Mouse (Mus musculus) heart, postnatal 10 days (tissue): ENCODE results near the gene Otop3. TPM values are rescaled to one million over a fixed set of nuclear protein-coding genes. Genes with fewer than 3 reads are reported as not detected.

Source experiments
- DNase-seq, 2 experiments: peaks; one replicate each; pipeline ENCODE4 v3.0.0; 2021
- intact Hi-C: fragments of 180-260 bp; cut with DNase I; formaldehyde crosslinking; loops from one replicate; pipeline ENCODE4 v1.15.1; 2025
- total RNA-seq, 2 experiments: library from RNA; stranded (reverse); gene quantifications; 2 replicates each; pipeline ENCODE4 v1.2.3; 2021

Otop3 gene
- total RNA-seq, 2 experiments from 2014 or later: not detected

DNA sequence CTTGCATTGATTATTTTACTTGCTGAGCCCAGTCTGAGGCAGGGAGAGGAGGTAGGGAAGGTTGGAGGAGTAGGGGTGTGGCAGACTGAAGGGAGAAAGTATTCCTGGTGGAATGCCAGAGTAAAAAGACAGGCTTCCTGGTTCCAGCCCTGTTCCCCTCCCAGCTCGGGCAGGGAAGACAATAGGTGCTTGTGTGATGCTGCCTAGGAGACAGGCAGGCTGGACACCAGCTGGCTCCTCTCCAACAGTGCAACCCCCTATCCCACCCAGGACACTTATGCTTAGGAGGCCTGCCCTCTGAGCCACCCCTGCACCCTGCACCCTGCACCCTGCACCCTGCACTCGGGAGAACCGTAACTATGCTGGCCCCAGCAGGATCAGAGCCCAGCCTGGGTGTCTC is 24.8 kb downstream of the Otop3 start:
- intact Hi-C loops: loop anchor here (1.0 to 2.0 kb wide), 3 partner anchors 24 to 115 kb away; no protein-coding TSS in a partner anchor
- no peak for DNase-seq

DNA sequence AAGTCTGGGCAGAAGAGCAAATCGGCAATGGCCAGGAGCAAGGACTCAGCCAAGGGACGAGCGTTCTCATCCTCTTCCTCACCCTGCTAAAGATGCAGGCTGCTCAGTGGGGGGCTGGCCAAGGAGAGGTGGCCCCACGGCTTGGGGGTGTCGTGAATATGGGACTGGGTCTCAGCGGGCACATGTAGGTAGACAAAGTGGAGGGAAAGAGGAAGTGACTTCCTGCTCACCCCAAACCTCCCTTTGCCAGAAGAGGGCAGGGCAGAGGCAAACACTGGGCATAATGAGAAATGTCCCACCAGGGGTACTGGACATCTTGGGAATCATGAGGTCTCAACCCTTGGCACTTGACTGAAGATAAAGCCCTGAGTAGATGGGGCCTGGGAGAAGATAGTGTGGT is 25.2 kb downstream of the Otop3 start:
- DNase-seq: no peak
- intact Hi-C loops: loop anchor here (1.0 to 2.0 kb wide), 3 partner anchors 23 to 115 kb away; no protein-coding TSS in a partner anchor

DNA sequence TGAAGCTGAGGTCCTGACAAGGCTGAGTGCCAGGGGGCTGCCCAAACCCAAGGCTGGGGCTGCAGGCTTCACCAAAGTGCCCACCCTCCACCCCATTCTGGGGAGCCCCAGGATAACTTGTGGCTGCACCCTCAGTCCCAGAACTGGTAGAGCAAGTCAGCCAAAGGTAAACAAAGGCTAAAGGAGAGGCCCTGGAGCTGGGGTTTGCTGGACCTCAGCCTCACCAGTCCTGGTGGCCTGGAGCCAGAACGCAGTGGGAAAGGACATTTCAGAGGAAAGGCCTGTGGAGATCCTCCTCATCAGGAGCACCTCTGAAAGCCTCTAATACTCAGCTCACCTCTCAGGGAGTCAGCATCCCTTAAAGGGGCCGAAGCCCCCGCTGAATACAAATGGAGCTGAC is 29.6 kb downstream of the Otop3 start:
- intact Hi-C loops: no loop called here
- no peak for DNase-seq

DNA sequence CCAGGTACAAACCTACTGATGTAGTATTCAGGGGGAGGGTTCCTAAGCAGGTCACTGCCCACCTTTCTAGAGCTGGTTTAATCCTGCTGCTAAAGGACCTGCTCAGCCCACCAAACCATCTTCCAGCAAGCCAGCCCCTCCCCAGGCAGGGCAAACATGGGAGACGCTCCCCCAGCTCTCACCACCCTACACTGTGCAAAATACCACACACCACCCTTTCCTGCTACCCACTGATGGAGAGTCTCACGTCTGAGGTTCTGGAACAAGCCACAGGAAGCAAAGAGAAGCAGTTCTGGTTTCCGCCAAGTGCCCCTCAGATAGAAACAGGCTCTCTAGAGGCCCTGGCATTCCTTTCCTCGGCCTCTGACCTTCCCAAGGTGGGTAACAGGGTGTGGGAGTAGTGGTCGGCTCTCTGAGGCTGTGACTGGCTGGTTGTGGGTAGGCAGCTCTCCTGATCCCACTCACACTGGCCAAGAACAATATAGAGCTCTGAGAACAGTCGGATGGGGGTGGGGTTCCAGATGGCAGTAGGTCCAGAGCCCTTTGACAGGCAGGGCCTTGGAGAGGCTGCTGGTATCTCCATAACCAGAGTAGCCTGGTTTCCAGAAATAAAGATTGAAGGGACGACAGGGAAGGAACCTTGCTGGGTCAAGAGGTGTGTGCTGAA is 31.6 kb downstream of the Otop3 start:
- intact Hi-C loops: no loop called here
- peak in 1 of 2 experiments; percentile 25 for DNase-seq

DNA sequence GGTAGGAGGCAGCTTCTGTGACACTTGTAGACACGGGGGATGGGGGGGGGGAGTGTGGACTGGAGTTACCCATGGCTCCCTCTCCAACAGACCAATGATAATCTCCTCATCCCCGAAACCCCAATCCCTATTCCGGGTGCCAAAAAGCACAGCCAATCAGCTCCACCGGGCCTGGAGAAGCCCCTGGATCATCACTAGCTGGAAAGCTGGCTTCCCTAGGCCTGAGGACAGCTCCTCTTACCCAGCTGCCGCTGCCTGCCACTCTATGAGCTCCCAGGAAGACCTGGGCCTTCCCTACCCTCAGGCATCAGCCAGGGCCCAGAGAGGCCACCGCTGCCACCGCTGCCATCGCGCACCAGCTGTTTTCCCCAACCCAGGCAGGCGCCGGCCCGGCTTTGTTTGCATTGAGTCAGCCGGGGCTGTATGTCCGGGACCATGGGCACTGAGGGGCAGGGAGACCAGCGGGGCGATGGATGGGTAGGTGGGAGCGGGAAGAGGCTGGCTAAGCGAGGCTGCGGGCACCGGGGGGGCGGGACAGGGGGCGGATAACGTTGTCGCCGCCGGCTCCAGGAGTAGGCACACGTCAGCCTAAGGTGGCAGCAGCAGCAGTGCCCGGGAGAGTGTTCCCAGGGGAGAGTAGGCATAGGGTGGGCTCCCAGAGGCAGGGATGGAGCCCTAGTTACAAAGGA is 32.3 kb downstream of the Otop3 start:
- intact Hi-C loops: no loop called here
- DNase-seq: peak in 1 of 2 experiments; percentile 9

DNA sequence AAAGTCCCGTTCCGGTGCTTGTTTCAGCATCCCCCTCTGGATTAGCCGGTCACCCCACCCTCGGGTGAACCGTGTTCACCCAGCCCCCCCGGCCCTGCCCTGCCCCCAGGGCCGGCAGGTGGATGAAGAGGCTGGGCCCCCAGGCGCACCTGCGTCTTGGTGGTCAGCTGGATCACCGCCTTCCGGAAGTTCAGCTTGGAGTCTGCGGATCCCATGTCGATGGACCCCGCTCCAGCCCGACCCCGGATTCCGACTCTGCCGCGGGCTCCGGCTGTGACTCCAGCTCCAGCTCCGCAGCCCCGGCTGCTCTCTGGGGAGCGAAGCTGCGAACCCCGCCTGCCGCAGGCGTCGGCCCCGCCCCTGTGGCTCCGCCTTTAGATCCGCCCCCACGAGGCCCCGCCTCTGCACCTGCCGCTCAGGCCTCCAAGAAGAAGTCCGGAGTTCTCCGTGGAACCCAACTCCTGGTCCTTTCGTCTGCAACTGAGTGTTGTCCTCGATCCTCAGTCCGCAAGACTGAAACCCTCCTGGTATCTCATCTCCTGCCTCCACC is 32.9 kb downstream of the Otop3 start, which contains the start of gene Hid1:
Gene Hid1 (minus strand): TSS at position 362 of the 550 bp plus-strand sequence.
- peak; percentile 77 to 79 for DNase-seq
- intact Hi-C loops: no loop called here

DNA sequence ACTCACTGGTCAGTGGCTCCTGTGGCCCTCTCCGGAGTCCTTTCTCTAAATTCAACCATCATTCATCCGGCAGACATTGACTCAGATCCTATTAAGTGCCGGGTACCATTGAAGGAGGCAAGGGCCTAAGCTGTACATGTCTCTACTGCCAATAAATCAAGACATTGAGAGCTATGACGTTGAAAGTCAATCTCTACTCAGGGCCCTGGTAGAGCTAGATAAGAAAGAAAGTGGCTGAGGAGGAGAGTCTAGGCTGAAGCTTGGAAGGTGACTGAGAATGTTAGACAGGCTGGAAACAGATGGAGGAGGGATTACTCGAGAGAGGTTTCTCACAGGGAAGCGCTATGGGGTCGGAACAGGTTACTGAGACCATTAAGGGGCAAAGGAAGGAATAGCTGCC is 35.8 kb downstream of the Otop3 start:
- DNase-seq: no peak
- intact Hi-C loops: loop anchor here (5.0 kb wide), 1 partner anchor 42 kb away; no protein-coding TSS in a partner anchor

DNA sequence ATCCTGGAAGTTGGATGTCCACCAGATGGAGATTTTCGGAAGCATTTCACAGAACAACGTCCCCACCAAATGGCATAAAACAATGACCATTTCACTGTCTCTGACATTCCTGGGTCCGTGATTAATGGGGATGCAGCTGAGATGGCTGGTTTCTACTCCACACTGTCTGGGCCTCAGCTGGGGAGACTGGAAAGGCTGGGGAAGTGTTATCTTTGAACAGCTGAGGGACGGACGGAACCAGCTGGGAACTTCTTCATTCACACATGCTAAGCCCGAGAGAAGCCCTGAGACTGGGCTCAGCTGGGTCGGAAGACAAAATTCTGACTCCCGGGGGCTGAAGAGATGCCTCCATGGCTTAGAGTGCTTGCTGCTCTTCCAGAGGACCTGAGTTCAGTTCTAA is 36.8 kb downstream of the Otop3 start:
- peak; percentile 41 for DNase-seq
- intact Hi-C loops: loop anchor here (5.0 kb wide), 1 partner anchor 41 kb away; no protein-coding TSS in a partner anchor

DNA sequence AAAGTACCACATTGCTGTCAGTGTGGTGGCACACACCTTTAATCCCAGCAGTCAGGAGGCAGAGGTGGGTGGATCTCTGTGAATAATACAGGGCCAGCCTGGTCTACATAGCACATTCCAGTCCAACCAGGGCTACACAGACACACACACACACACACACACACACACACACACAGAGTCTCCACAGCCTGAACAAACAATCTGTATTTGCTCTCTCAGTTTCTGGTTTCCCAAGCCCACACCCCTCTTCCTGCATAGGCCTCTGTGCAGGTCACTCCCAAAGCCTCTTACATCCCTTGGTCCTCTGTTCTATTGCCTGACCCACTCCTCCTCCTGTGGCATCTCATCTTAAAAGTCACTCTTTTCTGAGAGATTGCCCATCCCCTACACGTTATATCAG is 37.5 kb downstream of the Otop3 start:
- intact Hi-C loops: loop anchor here (5.0 kb wide), 1 partner anchor 40 kb away; no protein-coding TSS in a partner anchor
- DNase-seq: no peak

DNA sequence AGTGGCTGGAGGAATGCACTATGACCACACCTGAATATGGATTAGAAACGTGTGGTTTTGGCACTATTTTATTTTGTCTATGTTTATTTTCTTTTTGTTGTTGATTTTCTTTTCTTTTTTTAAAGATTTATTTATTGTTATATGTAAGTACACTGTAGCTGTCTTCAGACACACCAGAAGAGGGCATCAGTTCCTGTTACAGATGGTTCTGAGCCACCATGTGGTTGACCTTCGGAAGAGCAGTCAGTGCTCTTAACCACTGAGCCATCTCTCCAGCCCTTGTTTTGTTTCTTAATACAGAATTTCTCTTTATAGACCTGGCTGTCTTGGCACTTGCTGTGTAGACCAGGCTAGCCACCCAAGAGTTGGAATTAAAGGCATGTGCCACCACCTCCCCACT is 38.2 kb downstream of the Otop3 start:
- intact Hi-C loops: loop anchor here (5.0 kb wide), 1 partner anchor 40 kb away; no protein-coding TSS in a partner anchor
- DNase-seq: no peak

DNA sequence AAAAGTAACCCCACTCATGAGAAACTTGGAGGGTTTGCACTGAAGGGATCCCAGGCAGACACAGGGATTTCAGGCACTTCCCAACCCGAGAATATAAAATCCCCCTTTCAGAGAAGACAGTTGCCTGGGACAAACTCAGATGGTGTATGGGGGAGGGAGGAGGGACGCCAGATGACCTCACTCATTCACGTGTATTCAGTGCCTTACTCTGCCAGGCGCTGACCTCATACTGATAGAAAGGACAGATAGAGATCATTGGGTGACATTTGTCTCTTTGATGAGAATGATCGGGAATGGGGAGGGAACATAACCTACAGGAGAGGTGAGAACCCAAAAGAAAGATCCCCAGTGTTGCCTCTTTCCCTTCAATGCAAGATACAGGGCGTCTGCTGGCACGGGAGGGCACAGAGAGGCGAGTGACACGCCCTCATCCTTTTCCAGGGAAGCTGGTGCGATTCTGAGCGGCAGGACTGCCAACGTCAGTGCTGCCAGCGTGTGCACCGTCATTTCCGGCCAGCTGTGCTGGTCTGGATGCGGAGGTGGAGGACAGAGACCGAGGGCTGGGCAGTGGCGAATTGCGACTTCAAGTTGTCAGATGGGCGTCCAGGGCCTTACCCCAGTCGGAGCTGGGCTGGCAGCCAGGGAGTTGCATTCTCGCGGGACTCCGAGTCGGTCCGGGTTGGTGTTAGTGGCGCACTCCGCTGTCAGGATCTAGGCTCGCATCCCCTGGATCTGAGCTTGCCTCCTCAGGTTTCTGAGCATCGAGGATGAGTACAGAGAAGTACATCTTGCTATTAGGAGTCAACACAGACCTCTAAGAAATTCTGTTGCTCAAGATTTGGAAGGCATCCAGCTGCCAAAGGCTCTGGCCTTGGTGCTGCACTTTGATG is 39.5 kb downstream of the Otop3 start:
- intact Hi-C loops: loop anchor here (5.0 kb wide), 1 partner anchor 38 kb away; no protein-coding TSS in a partner anchor
- DNase-seq: peak; percentile 86 to 89

DNA sequence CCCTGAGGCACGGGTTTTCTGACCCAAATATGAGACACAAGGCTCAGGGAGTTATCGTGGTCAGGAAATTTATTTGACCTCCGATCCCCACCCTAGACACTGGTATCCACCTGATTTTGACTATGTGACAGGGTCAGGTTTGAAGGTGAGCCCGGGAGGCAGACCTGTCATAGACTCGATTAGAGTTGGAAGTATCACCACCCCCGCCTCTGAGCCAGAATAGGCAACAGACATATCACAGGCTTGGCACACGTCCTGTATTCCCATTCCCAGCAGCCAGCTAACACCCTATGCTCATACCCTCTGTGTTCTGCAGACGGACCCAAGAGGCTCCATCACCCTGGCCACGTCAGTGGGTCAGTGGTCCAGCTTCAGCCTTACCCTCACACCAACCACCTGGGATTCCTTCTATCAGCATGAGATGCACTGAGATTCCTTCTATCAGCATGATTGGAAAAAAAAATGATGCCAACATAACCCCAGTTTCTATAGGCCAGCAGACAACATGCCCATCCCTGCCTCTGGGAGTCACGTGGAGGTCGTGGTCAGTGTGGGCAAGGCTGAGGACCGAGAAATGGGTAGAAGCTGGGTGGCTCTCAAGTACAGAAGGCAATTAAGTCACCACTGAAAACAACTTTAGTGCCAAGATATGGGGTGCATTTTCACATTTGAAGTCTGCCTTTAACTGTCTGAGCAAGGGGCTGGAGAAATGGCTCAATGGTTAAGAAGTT is 40.3 kb downstream of the Otop3 start:
- intact Hi-C loops: loop anchor here (5.0 kb wide), 1 partner anchor 37 kb away; no protein-coding TSS in a partner anchor
- DNase-seq: peak in 1 of 2 experiments; percentile 48

DNA sequence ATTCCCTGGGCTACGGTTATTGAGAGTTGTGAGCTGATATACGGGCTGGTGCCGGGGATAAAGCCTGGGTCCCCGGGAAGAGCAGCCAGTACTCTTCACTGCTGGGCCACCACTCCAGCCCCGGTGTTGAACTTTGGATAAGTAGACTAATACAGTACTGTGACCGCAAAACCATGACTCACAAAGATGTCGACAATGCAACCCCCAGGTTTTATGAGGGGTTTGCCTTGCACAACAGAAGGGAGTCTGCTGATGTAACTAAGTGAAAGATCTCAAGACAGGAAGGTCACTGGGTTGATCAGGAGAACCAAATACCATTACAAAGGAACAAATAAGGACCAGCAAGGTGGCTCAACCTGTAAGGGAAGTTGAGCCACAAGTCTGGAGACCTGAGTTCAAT is 42.2 kb downstream of the Otop3 start:
- intact Hi-C loops: no loop called here
- no peak for DNase-seq

DNA sequence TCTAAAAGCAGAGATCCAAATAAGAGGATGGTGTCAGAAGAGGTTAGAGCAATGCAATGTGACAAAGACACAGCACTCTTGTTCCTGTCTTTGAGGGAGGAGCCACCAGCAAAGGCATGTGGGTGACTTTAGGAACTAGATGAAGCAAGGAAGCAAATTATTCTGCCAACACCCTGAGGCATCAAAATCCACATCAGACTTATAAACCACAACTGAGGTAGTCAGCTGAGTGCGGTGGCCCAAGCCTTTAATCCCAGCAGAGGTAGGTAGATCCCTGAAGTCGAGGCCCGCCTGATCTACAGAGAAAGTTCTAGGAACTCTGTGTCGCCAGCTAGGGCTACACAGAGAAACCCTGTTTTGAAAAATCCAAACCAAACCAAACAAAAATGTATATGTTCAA is 42.7 kb downstream of the Otop3 start:
- intact Hi-C loops: no loop called here
- no peak for DNase-seq

DNA sequence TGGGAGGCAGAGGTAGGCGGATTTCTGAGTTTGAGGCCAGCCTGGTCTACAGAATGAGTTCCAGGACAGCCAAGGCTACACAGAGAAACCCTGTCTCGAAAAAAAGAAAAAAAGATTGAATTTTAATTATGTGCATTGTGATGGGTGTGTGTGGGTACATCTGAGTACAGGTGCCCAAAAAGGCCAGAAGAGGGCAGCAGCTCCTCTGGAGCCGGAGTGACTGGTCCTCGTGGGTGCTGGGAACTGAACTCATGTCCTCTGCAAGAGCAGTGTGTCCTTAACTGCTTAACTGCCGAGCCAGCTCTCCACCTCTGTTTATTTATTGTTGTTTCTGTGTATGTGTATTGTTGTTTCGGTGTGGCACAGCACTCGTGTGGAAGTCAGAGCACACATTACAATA is 43.3 kb downstream of the Otop3 start:
- intact Hi-C loops: no loop called here
- no peak for DNase-seq

DNA sequence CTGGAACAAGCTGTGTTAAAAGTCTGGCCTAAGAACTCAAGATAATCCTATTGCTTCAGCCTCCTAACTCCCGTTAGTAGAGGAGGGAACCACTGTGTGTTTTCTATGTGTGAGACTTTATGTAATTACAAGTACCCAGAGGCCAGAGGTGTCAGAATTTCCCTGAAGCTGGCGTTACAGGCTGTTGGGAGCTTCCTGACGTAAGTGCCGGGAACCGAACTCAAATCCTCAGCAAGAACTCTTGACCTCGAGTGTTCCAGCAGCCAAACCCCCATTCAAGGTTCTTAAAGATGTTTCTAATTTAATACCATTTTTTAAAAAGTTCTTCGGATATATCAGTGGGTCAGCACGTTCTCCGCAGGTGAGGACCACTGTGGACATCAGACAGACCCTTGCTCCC is 46.7 kb downstream of the Otop3 start:
- intact Hi-C loops: no loop called here
- no peak for DNase-seq

DNA sequence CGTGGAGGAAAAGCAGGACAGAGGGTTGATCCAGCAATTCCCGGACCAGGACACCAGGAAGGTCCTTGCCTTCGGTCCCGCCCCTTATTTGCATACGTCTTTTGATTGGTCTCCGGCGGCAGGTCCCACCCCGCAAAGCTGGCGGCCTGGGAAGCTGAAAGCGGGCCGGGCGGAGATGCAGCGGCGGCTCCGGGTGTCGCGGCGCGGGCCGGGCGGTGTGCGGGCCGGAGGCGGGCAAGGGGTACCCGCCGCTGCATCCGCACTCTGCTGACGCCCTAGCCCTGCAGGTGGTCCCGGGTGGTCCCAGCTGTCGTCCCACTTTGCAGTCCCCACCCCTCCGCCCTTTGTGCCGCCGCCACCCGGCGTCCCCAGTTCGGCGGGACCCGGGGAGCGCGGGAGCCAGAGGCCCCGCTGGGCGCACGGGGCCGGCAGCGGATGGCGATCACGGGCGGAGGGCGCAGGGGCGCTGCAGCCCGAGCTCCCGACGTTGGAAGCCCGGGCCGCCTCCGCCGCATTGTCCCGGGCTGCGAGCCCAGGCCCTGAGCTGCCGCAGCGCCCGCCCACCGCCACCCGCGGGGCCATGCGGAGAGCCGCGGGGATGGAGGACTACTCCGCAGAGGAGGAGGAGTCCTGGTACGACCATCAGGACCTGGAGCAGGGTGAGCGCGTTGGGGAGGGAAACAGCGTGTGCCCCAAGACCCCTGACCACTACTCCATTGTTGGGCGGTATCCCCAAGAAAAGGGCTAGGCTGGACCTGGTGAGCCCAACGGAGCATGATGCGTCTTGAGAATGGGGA is 47.4 kb downstream of the Otop3 start, which contains the start of gene Cdr2l:
Gene Cdr2l (plus strand): TSS at position 174 of the 797 bp plus-strand sequence.
- peak; percentile 95 to 96 for DNase-seq
- intact Hi-C loops: loop anchor here (2.0 kb wide), 2 partner anchors 21 to 23 kb away; partner anchors contain the start of gene Mrpl58

DNA sequence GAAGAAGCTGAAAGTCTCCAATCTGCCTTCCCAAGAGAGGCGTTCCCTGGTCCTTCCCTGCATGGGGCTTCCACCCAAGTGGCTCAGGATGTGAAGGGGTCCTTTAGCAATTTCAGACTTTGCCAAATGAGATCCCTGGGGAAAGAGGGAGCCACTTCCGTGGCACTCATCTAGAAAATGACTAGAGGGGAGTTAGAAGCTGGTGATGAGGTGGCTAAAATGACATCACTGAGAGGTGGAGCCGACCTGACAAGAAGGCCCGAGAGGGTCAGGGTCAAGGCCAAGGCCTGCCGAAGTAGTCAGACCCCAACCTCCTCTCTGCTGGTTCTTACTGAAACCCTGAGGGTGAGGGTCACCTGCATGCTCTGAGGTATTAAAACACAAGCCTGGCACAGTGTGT is 48.4 kb downstream of the Otop3 start:
- peak; percentile 31 to 40 for DNase-seq
- intact Hi-C loops: loop anchor here (2.0 kb wide), 2 partner anchors 20 to 24 kb away; partner anchors contain the start of gene Mrpl58
